Mouse (Mus musculus) right cerebral cortex, postnatal 14 days (tissue): Measurements from ENCODE around the gene Pbx1.

ENCODE experiments used
- DNase-seq: peaks from one replicate; pipeline ENCODE4 v3.0.0; 2022

The Pbx1 gene

DNA sequence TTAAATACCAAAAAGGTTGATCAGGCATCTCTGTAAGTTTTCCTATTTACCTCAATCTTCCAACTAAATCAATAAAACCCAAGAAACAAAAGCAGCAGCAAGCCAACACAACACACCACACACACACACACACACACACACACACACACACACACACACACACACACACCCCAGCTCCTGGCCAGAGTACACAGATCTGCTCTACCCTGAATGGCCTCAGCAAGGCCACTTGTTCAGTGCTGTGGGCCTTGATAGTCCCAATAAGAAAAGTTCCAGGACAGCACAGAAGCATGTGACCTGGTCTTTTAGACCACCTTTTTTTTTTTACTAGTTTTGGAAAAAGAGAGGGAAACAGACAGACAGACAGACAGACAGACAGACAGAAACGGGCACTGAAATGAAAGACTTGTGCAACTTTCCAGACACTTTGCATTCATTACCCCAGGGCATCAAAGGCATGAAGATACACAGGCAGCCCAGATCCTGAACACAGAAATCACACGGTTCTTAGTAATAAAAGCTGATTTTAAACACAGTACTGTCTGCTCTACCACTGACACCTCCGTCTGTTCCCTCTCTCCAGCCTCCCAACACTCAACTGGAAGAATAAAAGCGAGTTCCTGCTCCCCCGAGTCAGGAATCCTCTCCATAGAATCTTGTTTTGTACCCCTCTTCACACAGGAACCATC is 6.9 kb downstream of the Pbx1 start:
- DNase-seq = no peak

GRCm38 (mm10) chr1:168423389-168423930 is 8.6 kb downstream of the Pbx1 start:
- DNase-seq = no peak

- peak; percentile 37 for DNase-seq
Observed at GRCm38 (mm10) chr1:168418903-168419302, 13.2 kb downstream of the Pbx1 start.

GRCm38 (mm10) chr1:168417626-168418025 is 14.4 kb downstream of the Pbx1 start:
- no peak for DNase-seq

DNA sequence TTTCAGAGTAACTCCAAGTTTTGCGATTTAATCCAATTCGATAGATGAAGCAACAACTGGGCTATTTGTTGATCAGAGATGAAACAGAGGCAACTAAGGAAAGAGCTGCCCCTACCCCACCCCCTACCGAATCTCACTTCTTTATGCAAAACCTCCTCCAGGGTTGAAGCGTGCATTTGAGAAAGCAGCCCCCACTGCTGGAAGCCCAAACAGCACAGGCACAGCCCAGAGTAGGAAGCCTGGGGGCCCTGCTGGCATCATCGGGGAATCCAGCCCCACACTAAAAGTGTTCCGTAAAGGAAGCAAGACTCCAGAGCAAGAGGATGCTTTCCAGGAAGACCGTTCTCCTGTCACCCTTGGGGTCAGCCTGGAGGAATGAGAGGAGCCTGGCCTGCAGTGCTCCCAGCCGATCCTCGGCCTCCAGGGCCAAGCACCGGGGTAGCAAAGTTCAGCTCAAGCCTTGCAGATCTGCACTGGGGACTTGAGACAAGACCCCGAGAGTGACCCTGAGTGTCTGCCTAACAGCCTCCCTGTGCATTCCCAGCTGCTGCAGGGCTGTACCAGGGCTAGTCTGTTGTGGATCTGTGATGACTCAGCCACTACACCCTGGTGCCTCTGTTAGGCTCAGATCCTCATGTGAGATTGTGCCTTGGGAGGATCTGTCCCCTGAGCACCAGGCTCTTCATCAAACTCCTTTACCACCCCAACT is 15.2 kb downstream of the Pbx1 start:
- DNase-seq = no peak

- no peak for DNase-seq
Observed at GRCm38 (mm10) chr1:168410611-168411010, 21.5 kb downstream of the Pbx1 start.

- no peak for DNase-seq
Observed at GRCm38 (mm10) chr1:168410054-168410453, 22.0 kb downstream of the Pbx1 start.

DNA sequence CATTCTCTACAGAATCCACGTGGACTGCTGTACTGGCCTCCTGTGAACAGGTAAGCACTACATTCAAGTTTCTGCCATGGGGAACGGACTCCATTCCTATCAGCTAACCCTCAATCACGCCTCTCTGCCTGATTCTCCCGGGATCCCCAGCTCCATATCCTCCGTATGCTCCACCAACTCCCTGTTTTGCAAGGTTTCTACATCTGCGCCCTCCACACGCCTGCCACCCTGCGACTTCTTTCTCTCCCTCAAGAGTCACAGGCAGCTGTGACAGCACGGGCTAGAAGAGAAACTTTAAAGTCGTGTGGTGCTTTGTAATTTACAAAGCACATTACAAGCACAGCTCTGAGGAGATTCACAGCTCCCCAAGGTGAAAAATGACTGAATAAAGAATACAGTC is 23.3 kb downstream of the Pbx1 start:
- no peak for DNase-seq

GRCm38 (mm10) chr1:168407958-168408357 is 24.1 kb downstream of the Pbx1 start:
- DNase-seq = no peak

DNA sequence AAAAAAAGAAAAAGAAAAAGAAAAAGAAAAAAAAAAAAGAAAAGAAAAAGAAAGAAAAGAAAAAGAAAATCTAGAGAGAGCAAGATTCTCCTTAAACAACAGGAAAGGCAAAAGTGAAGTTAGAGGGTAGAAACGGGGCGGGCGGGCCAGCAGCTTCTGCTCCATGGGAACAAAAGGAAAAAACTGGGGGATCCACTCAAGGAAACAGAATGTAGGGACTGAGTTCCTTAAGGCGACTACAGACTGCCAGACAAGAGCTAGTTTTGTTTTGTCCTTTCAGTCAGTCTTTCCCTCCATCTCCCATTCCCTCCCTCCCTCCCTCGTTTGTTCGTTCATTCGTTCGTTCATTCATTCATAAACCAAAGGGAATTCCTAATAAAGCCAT is 25.8 kb downstream of the Pbx1 start:
- DNase-seq = no peak

- no peak for DNase-seq
Observed at GRCm38 (mm10) chr1:168405645-168406290, 26.3 kb downstream of the Pbx1 start.

DNA sequence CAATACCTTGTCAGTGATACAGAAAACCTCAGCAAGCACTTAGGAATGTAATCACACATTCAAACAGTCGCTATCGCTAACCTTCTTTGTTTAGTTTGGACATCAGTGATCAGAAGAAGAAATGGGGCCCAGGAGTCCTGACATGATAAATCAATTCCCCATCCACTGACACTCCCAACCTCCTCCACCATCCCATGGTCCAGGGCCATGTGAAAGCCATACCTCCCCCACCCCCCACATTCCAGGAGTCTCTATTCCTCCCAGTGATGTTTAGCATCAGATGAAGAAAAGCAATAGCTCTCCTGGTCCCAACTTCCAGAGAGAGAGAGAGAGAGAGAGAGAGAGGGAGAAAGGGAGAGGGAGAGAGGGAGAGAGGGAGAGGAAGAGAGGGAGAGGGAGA is 28.5 kb downstream of the Pbx1 start:
- DNase-seq = no peak

DNA sequence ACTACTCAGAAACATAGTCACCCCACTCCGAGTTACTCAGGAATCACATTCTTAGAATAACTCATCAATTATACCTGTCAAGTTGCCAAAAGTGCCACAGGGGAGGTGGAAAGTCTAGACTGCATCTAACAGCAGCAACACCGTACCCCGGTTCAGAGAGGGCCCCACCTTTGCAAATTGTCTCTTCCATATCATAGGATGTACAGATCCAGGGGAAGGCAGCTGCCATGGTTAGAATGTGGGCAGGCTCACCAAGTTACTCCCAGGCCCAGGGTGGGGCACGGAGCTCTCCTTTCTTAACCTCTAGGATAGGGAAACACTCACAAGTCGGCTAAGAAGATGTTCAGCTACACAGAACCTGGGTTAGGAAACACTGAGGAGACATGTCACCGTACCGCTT is 29.4 kb downstream of the Pbx1 start:
- no peak for DNase-seq

DNA sequence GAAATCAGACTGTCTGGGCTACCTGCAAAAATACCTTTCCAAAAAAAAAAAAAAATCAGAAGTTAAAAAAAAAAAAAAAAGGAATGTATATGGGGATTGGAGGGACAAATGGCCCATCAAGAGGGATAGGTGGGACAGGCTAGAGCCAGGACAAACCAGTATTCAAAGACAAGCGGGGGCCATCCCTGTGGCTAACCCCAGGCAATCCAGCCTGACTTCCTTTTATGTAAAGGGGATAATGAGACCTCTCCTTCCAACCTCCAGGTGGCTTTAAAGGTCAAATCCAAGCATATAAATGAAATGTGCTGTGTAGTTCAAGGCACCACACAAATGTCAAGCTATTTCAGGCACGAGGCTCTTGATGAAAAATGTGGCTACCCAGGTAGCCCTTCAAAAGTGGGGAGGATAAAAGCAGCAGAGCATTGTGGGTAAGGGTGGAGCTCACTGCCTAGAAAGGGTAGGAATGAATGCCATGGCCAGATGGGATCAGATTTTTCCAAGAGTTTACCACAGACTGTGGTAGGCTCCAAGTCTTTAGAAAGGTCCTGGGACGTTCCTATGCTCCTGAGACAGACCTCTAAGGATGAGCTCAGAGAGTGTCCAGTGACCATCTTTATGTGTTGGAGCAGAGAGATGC is 36.4 kb downstream of the Pbx1 start:
- no peak for DNase-seq

DNA sequence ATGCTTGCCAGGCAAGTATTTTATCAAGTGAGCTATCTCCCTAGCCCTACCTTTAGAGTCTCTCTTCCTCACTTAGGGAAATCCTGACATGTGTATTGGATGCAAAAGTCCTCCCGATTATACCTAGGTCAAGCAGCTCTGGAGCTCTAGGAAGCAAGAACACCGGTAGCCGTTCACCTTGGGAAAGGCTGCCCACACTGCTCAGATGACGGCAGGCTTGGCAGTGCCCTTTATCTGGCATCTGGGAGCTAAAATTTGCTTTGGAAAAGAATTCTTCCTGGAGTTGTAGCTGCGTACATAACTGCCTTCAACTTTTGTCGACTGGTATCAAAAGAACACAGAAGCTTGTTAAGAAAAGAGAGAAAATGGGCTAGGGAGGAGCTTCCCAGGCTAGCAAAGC is 37.5 kb downstream of the Pbx1 start:
- DNase-seq = no peak

DNA sequence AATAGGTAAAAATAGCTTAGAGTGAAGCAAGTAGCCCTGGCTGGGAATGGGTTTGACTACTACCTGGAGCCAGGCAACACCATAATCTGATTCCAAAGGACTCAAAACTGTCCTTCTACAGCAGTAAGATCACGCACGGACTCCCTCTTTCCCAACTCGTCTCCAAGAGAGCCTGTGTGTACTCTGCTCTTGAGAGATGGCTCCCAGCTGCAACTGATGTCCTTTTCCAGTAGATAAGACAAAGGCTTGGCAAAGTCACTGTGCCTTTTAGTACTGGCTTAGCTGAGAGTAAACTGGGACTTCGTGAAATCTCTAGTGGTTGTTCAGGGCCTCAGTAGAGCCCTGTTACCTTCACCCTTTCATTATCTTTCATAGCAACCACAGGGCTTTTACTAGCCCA is 38.6 kb downstream of the Pbx1 start:
- no peak for DNase-seq

GRCm38 (mm10) chr1:168392500-168392853 is 39.6 kb downstream of the Pbx1 start:
- DNase-seq = no peak

DNA sequence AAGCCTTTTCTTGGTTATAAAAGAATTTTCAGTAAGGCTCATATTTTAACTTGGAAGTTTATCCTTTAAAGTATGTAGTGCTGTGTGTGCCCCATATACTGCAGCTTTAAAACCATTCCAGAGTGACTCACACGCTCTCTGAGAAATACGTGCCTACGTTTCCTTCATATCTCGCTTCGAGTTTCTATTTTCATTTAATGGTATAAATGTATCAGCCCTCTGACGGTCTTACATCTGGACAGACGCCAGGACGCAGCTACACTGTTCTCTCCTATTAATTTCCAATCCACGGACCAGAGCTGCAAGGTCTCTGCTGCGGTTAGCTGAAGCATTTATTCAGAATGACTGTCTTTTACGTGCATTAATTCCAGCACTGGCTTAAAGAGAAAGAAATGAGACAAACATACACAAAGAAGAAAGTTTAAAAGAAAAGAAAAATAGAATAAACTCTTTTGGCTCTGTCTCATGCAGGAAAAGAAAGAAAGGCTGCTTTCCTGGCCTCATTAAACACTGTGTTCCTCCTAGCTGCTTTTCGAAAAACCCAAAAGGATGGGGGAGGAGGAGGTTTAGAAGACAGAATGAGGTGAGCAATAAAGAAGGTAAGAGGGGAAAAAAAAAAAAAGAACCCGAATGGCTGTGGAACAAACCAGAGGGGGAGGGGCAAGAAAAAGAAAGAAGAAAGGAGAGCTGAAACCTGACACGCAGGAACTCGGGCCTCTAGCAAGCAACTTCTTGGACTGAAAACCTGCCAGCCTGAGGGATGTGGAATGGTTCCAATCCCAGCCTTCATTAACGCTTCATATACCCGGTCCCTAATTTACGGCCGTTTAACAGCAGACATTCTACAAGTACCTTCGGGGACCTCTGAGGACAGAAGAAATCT is 40.2 kb downstream of the Pbx1 start:
- DNase-seq = no peak

DNA sequence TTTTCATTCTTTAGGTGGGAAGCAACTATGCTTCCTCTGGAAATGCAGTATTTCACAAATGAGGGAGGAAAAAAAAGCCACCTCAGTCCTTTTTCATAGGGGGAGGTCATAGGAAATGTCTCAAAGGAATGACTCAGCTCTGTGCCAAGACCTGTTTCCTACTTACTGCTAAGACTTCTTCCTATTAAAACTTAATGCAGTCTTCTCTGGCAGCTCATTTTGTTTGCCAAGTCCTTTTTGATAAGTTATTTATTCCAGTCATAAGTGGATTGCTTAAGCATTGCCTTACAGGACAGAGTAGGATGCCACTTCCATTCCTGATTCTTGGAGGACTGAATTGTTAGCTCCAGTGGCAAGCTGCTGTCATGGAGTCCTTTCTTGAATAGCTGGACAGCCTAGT is 41.3 kb downstream of the Pbx1 start:
- DNase-seq = no peak

- no peak for DNase-seq
Observed at GRCm38 (mm10) chr1:168386159-168386558, 45.9 kb downstream of the Pbx1 start.

GRCm38 (mm10) chr1:168384594-168384955 is 47.5 kb downstream of the Pbx1 start:
- DNase-seq = no peak

- DNase-seq = no peak
Observed at GRCm38 (mm10) chr1:168383832-168384593, 48.1 kb downstream of the Pbx1 start.
